Mouse (Mus musculus): Measurements from ENCODE around the gene Cenpb. TPM values are rescaled to one million over a fixed set of nuclear protein-coding genes. Genes with fewer than 3 reads are reported as not detected.

Gene Cenpb
- total RNA-seq, 2 experiments from 2014 or later = 51.3 to 63.4 TPM

DNA sequence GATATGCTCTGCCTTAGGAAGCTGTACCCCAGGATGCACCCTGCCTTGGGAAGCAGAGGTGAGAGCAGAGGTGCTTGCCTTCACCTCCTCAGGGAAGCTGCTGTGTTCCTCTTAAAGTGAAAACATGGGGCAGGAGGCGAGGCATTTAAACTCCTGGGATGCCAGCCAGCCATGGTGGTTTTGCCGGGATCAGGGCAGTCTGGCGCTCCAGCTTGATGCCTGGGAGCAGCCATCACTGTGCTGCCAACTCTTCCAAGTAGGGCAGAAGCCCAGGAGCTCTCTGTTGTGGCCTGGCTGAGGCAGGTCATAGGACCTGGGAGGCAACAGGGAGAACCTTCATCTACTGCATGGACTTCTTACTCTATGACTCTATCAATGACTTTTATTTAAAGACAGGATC, 21.4 kb upstream of the Cenpb start:
- no peak for DNase-seq (ENCODE audit: low spot score in 2 of 2)

DNA sequence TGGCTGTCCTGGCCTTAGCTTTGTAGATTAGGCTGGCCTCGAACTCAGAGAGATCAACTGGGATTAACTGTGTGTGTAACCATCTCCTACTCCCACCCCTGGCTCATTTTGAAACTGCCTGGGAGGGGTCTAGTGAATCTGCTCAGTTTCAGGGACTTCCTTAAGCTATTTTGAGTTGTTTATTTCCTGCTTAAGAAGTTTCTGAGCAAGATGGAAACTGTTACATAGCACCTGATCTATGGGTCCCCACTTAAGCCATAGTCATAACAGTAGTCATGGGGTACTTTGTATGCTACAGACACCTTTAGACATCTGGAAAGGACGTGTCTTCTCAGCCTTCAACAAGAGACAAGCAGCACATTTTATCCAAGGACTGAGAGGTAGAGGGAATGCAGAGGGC, 20.8 kb upstream of the Cenpb start:
- no peak for DNase-seq (ENCODE audit: low spot score in 2 of 2)

GRCm38 (mm10) chr2:131196606-131197316, 16.9 kb upstream of the Cenpb start:
- no peak for DNase-seq (ENCODE audit: low spot score in 2 of 2)

GRCm38 (mm10) chr2:131191005-131191390, 11.1 kb upstream of the Cenpb start:
- DNase-seq (ENCODE audit: low spot score in 2 of 2) = no peak

DNA sequence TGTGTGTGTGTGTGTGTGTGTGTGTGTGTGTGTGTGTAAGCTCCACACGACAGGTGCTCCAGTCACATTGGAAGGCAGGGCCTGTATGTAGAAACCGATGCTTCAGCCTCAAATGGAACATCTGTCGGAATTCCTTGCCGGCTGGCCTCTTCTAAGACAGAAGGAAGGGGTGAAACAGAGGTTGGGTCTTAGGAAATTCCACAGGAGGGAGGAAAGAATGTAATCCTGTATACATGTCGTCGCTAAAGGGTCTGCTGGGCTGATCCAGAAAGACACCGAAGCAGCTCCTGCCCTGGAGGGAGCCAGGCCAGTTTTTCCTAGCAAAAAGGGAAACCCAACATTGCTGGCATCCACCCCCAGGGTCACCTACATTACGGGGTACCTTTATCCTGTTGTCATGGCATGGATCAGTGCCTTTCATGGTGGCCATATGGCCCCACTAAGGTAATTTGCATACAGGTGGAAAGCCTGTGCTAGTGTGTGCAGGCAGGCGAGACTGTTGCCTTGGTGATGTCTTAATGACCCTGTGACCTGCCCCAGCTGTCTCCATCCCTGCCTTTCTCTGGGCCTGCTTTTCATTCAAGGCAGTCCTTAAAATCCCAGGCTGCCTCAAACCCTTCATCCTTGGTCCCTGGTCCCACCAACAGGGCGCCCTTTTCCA, 10.6 kb upstream of the Cenpb start:
- no peak for DNase-seq (ENCODE audit: low spot score in 2 of 2)

DNA sequence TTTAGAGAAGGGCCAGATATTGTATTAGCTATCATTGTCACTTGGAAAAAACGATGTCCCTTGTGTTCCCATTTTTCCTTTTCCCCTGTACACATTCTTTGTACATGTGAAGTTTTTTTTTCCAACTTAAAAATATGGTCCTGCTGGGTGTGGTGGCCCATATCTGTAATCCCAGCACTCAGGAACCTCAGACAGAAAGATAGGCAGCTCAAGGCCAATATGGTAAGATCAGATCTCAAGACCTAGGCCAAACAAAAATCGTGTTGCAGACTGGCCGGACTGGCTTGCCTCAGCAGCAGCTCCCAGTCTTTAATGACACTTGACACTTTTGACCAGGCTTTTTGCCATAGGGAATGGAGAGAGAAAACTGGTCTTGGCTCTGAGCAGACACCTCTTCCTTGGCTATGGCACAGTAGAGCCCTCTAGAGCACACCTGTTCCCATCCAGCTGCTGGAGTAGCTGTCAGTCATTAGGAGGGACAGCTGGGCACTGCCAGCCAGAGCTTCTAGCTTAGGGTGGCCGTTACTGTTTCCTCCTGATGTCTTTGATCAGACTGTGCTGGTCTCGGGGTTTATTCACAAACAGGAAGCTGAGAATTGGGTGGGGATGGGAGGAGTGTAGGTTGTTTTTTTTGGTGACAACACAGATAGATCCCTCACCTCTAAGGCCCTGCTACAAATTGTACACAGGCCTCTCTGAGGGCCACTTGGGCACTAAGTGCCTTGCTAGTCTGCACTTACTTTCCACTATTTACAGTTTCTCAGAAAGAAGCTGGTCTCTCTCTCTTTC, 9.8 kb upstream of the Cenpb start:
- no peak for DNase-seq (ENCODE audit: low spot score in 2 of 2)

- DNase-seq (ENCODE audit: low spot score in 2 of 2) = no peak
Measured at GRCm38 (mm10) chr2:131188311-131188710, 8.4 kb upstream of the Cenpb start.

DNA sequence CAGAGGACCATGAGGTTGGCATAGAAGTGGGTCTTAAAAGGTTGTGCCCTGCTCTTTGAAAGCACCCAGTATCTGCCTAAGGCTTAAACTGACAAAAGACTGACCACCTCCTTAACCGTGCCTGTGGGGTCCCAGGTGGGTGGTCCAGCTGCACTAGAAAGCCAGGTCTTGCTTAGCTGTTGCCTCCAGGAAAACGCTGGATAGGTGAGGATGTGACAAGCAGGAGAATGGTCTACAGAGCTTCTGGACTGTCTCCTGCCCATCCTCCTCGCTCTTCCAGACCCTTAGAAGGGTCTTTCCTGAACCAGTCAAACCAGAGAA, 7.7 kb upstream of the Cenpb start:
- DNase-seq (ENCODE audit: low spot score in 2 of 2) = no peak

- DNase-seq (ENCODE audit: low spot score in 2 of 2) = peak; percentile 64 to 81
Measured at GRCm38 (mm10) chr2:131186771-131187601, 7.1 kb upstream of the Cenpb start, which contains the start of the genes Cdc25b and Spef1. Gene Cdc25b (plus strand): TSS chr2:131186949. Gene Spef1 (minus strand): TSS chr2:131187282.

DNA sequence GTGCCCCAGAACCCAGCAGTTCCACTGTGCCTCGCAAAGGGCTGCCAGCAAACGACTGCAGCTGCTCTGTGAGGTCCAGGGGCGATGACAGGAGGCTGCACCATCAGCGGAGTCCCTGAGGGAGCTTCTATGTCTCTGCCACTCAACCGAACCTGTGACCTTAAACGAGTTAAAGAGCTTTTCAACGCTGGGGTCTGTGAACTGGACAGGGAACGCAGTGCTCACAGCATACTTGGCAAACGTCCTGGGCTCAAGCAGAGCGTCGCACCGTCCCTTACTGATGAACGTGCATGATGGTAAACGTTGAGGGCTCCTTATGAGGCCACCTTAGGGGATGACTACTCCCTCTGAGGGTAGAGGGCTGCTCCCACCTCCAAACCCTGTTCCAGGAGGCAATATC, 6.5 kb upstream of the Cenpb start:
- no peak for DNase-seq (ENCODE audit: low spot score in 2 of 2)

DNA sequence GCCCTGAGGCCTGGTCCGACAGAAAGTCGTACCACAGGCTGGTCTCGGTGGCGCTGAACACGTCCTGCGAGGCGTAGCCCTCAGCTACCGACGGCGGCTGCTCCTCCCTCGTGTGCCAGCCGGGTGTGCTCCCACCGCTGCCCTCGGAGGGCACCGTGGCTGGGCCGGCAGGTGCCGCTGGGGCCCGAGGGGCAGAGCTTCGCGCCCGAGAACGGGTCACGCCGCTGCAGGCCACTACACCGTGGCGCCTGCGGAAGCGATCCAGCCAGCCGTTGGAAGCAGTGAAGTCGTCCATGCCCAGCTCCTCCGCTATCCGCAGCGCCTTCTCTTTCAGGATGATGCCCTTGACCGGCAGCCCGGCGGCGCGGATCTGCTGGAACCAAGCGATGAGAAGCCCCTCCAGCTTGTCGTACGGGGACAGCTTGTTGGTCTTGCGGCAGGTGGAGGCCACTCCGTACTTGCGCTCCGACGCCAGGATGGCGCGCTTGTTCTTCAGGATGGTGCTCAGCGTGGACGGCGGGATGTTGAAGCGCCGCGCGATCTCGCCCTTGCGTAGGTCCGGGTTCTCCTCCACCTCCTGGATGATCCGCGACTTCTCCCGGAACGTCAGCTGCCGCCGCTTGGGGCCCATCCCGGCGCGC, 501 bp downstream of the Cenpb start:
- peak; percentile 48 to 58 for DNase-seq (ENCODE audit: low spot score in 2 of 2)

- peak in 1 of 2 experiments; percentile 12 for DNase-seq (ENCODE audit: low spot score in 2 of 2)
Measured at GRCm38 (mm10) chr2:131178828-131179245, 1.0 kb downstream of the Cenpb start.

- no peak for DNase-seq (ENCODE audit: low spot score in 2 of 2)
Measured at GRCm38 (mm10) chr2:131177932-131178331, 1.9 kb downstream of the Cenpb start.

DNA sequence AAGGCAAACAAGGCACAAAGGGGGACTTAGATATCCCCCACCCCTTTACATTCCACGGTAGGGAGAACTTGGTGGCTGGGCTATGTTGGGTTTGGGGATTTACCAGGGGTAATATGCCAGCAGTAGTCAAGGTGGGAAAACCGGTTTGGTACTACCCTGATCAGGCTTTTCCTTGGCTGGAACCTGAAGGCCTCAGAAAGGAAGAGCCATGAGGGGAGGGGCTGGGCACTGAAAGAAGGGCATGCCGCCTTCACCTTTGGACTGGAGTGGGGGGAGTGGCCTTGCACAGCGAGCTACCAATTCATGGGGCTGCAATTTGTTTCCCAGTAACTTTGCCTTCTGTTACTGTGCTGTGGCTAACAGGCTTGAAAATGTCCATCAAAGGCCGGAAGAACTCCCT, 3.4 kb downstream of the Cenpb start:
- no peak for DNase-seq (ENCODE audit: low spot score in 2 of 2)

DNA sequence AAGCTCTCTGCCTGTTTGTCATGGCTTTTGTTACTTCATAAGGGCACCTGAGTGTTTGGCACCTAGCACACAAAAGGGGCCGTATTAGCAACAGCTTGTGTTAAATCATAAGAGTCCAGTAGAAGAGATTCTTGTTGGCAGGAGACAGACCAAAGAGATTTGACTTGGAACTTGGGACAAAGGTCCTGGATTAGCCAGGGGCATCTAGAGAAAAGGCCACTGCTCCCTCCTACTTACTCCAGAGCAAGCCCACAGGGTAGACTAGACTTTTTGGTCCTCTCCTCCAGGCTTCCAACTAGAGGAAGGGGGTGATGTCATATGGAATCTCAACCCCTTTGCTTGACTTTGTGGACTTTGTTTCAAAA, 3.9 kb downstream of the Cenpb start:
- no peak for DNase-seq (ENCODE audit: low spot score in 2 of 2)

GRCm38 (mm10) chr2:131175286-131175944, 4.5 kb downstream of the Cenpb start:
- DNase-seq (ENCODE audit: low spot score in 2 of 2) = no peak

DNA sequence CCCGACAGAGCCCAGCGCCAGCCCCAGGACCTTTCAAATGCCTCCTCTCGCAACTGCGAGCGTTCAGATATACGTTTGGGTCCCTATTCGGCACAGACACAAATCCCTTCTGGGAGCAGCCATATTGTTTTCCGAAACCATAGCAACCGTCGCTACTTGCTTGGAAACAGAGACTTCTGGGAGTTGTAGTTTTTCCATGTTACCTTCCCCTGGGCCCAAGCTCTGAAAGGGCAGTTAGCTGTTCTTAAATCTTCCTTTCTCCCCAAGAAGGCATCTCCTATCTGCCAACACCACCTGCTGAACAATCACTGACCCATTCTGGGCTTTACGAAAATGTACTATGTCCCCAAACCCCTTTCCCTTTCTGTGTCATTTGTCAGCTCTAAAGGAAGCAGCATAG, 5.2 kb downstream of the Cenpb start:
- DNase-seq (ENCODE audit: low spot score in 2 of 2) = peak in 1 of 2 experiments; percentile 39

- DNase-seq (ENCODE audit: low spot score in 2 of 2) = no peak
Measured at GRCm38 (mm10) chr2:131172322-131172721, 7.5 kb downstream of the Cenpb start.

GRCm38 (mm10) chr2:131171401-131172104, 8.3 kb downstream of the Cenpb start:
- peak; percentile 65 to 68 for DNase-seq (ENCODE audit: low spot score in 2 of 2)

DNA sequence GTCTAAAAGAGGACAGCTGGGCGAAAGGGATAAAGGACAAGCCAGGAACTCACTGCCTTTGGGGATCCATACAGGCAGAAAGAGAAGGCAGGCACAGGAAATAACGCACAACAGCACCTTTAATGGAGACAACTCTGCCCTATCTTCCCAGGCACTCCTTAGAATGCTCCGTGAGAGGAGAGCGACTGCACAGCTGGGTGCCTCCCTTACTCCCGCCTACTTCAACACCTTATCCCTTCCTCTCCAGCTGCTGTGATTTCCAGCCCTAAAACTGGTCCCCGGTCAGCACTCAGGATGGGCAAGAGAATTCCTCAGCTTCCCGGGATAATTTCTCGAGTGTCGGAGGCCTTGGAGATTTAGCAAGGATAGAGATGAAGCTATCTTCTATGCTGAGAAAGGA, 8.9 kb downstream of the Cenpb start:
- no peak for DNase-seq (ENCODE audit: low spot score in 2 of 2)
